Mouse (Mus musculus) stomach, postnatal 0 days (tissue): ENCODE results near the gene Cd22.

Experiments used
- CTCF ChIP-seq: IDR thresholded peaks from 2 replicates; pipeline ENCODE4 v1.5.1; 2016; ENCODE audit warnings: antibody characterized with exemption, low read depth, mild to moderate bottlenecking, moderate library complexity
- EP300 ChIP-seq: optimal IDR thresholded peaks from 2 replicates; pipeline ENCODE3; 2016; ENCODE audit warnings: antibody characterized with exemption

DNA sequence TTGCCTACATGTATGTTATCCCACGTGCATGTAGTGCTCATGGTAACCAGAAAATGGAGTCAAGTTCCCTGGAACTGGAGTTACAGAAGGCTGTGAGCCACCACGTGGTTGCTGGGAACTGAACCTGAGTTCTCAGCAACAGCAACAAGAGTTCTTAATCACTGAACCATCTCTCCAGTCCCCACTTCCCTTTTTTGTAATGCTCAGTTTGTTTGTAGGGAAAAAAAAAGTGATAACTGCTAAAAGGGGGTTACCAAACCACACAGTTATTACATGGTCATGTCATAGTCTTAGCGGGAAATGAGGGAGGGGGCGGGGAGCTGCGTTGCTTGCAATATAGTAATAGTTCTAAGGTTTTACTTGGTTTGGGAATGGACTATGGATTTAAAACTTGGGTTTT is 38.0 kb downstream of the Cd22 start:
- TF ChIP-seq CTCF = no peak
- no peak for TF ChIP-seq EP300
